Comparison of ENCODE assay signal across 21 mouse cellular contexts in the genomic region with DNA sequence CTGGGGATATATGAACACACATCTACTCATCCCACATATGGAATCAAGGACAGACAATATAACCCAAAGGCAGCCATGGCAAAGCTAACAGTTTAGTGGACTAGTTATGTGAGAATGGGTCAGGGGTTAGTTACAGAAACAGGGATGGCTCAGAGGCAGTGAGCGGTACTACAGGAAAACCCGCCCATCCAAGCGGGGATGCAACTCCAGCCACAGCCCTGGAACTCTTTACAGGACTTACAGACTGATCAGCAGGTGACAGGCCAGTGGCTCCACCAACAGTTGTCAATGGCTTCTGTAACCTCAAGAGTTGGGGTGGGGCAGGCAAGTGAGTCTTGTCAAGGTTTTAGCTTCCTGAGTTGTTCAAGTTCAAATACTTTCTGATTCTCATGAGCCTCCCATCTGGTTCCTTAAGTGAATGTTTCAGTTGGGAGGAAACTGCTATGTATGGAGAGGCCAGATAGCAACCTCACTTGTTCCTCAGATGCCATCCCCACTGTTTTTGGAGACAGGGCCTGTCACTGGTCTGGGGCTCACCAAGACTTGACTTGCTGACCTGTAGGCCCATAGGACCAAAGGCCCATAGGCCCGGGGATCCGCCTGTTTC. TPM values are rescaled to one million over a fixed set of nuclear protein-coding genes. Genes with fewer than 3 reads are reported as not detected.
"Had no signal": no experiment of that assay in that cellular context is flagged by ENCODE, and none has a peak within 500 bp of the region (broad histone marks: within the 10 kb centered on the region; RNA-seq: fewer than 3 reads in every experiment).

No protein-coding gene starts in this region.

- H3K27me3 ChIP-seq: liver, embryonic 15.5 days; neural tube, embryonic 15.5 days; stomach, embryonic 15.5 days had no signal

- H3K36me3 ChIP-seq: liver, embryonic 15.5 days; midbrain, embryonic 10.5 days; neural tube, embryonic 15.5 days; stomach, embryonic 15.5 days had no signal

- H3K27ac ChIP-seq: kidney, postnatal 0 days; layer of hippocampus, adult 2 months; liver, embryonic 15.5 days; midbrain, embryonic 10.5 days; neural tube, embryonic 15.5 days; stomach, embryonic 15.5 days had no signal

- H3K4me3 ChIP-seq: layer of hippocampus, adult 2 months; liver, embryonic 15.5 days; midbrain, embryonic 10.5 days; myocyte; neural tube, embryonic 15.5 days; stomach, embryonic 15.5 days had no signal

- ATAC-seq: intestine, embryonic 16.5 days had no signal

- H3K4me1 ChIP-seq: midbrain, embryonic 10.5 days; neural tube, embryonic 15.5 days; stomach, embryonic 15.5 days had no signal

- DNase-seq: kidney, adult 9 months; kidney, postnatal 36 days; left cerebral cortex, postnatal 4 days; lung, embryonic 14.5 days; lung, postnatal 10 days; lung, postnatal 4 days; midbrain, embryonic 14.5 days; right cerebral cortex, postnatal 14 days; thymus, postnatal 14 days had no signal

- H3K9me3 ChIP-seq: liver, embryonic 15.5 days; midbrain, embryonic 10.5 days; neural tube, embryonic 15.5 days; stomach, embryonic 15.5 days had no signal

RNA-seq across cellular contexts. Expression of gene Msmb, which starts 1.4 kb away (rescaled TPM):
- total RNA-seq: layer of hippocampus, adult 2 months; layer of hippocampus, postnatal 10 days; left cerebral cortex, postnatal 4 days had no signal
- polyA plus RNA-seq: intestine, embryonic 16.5 days; kidney, postnatal 0 days; limb, embryonic 14.5 days; lung, embryonic 14.5 days; midbrain, embryonic 10.5 days; midbrain, embryonic 14.5 days; myocyte; neural tube, embryonic 11.5 days; neural tube, embryonic 15.5 days; spleen, adult 2 months; stomach, embryonic 15.5 days had no signal
